Mouse (Mus musculus): Measurements from ENCODE around the gene Abl2. TPM values are rescaled to one million over a fixed set of nuclear protein-coding genes. Genes with fewer than 3 reads are reported as not detected.

The Abl2 gene
- polyA plus RNA-seq, 1 experiment, result 4.3 TPM

GRCm38 (mm10) chr1:156644061-156644460 is 85.5 kb downstream of the Abl2 start:
- Histone ChIP-seq H3K27ac (ENCODE audit: insufficient read depth, low read depth, low read length) (no peak overlapping the region), H3K4me1 (ENCODE audit: control insufficient read depth, insufficient read depth, insufficient read length, low read length) (no peaks in the 10 kb centered on the region), H3K4me3 (ENCODE audit: low read depth, low read length) (no peak overlapping the region), H3K36me3 (ENCODE audit: control insufficient read depth, insufficient read depth, low read length) (peaks cover 25% of the 10 kb centered on the region), H3K27me3 (ENCODE audit: control insufficient read depth, insufficient read depth, low read length) (no peaks in the 10 kb centered on the region)
- 90% methylated on average over 10 of the region's 10 CpGs for WGBS
- TF ChIP-seq POLR2A (IDR thresholded peaks at IDR 0.05; ENCODE audit: low read depth, low read length), result no peak
- TF ChIP-seq CTCF (IDR thresholded peaks at IDR 0.05; ENCODE audit: extremely low read depth, insufficient read length, insufficient replicate concordance, low read depth, low read length), result no peak

- H3K27me3 ChIP-seq (ENCODE audit: control insufficient read depth, insufficient read depth, low read length), result no peaks in the 10 kb centered on the region
- H3K27ac ChIP-seq (ENCODE audit: insufficient read depth, low read depth, low read length), result no peak overlapping the region
- H3K4me1 ChIP-seq (ENCODE audit: control insufficient read depth, insufficient read depth, insufficient read length, low read length), result no peaks in the 10 kb centered on the region
- peaks cover 25% of the 10 kb centered on the region for H3K36me3 ChIP-seq (ENCODE audit: control insufficient read depth, insufficient read depth, low read length)
- WGBS, result 81% methylated on average over 13 of the region's 13 CpGs
- H3K4me3 ChIP-seq (ENCODE audit: low read depth, low read length), result no peak overlapping the region
- TF ChIP-seq POLR2A (IDR thresholded peaks at IDR 0.05; ENCODE audit: low read depth, low read length) (no peak), CTCF (IDR thresholded peaks at IDR 0.05; ENCODE audit: extremely low read depth, insufficient read length, insufficient replicate concordance, low read depth, low read length) (no peak)
These were observed 86.4 kb downstream of the Abl2 start for GRCm38 (mm10) chr1:156644780-156645523.

GRCm38 (mm10) chr1:156645971-156646370 is 87.4 kb downstream of the Abl2 start:
- 87% methylated on average over 4 of the region's 4 CpGs for WGBS
- Histone ChIP-seq H3K36me3 (ENCODE audit: control insufficient read depth, insufficient read depth, low read length) (peaks cover 19% of the 10 kb centered on the region), H3K27ac (ENCODE audit: insufficient read depth, low read depth, low read length) (no peak overlapping the region), H3K27me3 (ENCODE audit: control insufficient read depth, insufficient read depth, low read length) (no peaks in the 10 kb centered on the region), H3K4me3 (ENCODE audit: low read depth, low read length) (no peak overlapping the region), H3K4me1 (ENCODE audit: control insufficient read depth, insufficient read depth, insufficient read length, low read length) (no peaks in the 10 kb centered on the region)
- TF ChIP-seq CTCF (IDR thresholded peaks at IDR 0.05; ENCODE audit: extremely low read depth, insufficient read length, insufficient replicate concordance, low read depth, low read length) (no peak), POLR2A (IDR thresholded peaks at IDR 0.05; ENCODE audit: low read depth, low read length) (no peak)

GRCm38 (mm10) chr1:156648705-156649104 is 90.1 kb downstream of the Abl2 start:
- no peaks in the 10 kb centered on the region; the same call in 1 of the 2 replicates for H3K4me1 ChIP-seq (ENCODE audit: control insufficient read depth, insufficient read depth, insufficient read length, low read length)
- peaks cover 6% of the 10 kb centered on the region for H3K36me3 ChIP-seq (ENCODE audit: control insufficient read depth, insufficient read depth, low read length)
- H3K4me3 ChIP-seq (ENCODE audit: low read depth, low read length), result no peak overlapping the region
- no peak for TF ChIP-seq POLR2A (IDR thresholded peaks at IDR 0.05; ENCODE audit: low read depth, low read length)
- TF ChIP-seq CTCF (IDR thresholded peaks at IDR 0.05; ENCODE audit: extremely low read depth, insufficient read length, insufficient replicate concordance, low read depth, low read length), result no peak
- H3K27ac ChIP-seq (ENCODE audit: insufficient read depth, low read depth, low read length), result no peak overlapping the region
- 65% methylated on average over 2 of the region's 2 CpGs for WGBS
- no peaks in the 10 kb centered on the region for H3K27me3 ChIP-seq (ENCODE audit: control insufficient read depth, insufficient read depth, low read length)

- TF ChIP-seq CTCF (IDR thresholded peaks at IDR 0.05; ENCODE audit: extremely low read depth, insufficient read length, insufficient replicate concordance, low read depth, low read length) (no peak), POLR2A (IDR thresholded peaks at IDR 0.05; ENCODE audit: low read depth, low read length) (no peak)
- no peak overlapping the region for H3K4me3 ChIP-seq (ENCODE audit: low read depth, low read length)
- peaks cover 11% of the 10 kb centered on the region for H3K36me3 ChIP-seq (ENCODE audit: control insufficient read depth, insufficient read depth, low read length)
- 85% methylated on average over 9 of the region's 9 CpGs for WGBS
- no peaks in the 10 kb centered on the region for H3K27me3 ChIP-seq (ENCODE audit: control insufficient read depth, insufficient read depth, low read length)
- no peak overlapping the region for H3K27ac ChIP-seq (ENCODE audit: insufficient read depth, low read depth, low read length)
- H3K4me1 ChIP-seq (ENCODE audit: control insufficient read depth, insufficient read depth, insufficient read length, low read length), result no peaks in the 10 kb centered on the region; the same call in 1 of the 2 replicates
These were observed 92.0 kb downstream of the Abl2 start for GRCm38 (mm10) chr1:156650631-156651030.

GRCm38 (mm10) chr1:156652189-156652822 is 93.7 kb downstream of the Abl2 start:
- Histone ChIP-seq H3K4me3 (ENCODE audit: low read depth, low read length) (no peak overlapping the region), H3K27me3 (ENCODE audit: control insufficient read depth, insufficient read depth, low read length) (no peaks in the 10 kb centered on the region), H3K4me1 (ENCODE audit: control insufficient read depth, insufficient read depth, insufficient read length, low read length) (peaks cover 7% of the 10 kb centered on the region; the same call in 1 of the 2 replicates), H3K27ac (ENCODE audit: insufficient read depth, low read depth, low read length) (no peak overlapping the region), H3K36me3 (ENCODE audit: control insufficient read depth, insufficient read depth, low read length) (peaks cover 11% of the 10 kb centered on the region)
- 61% methylated on average over 6 of the region's 6 CpGs for WGBS
- TF ChIP-seq POLR2A (IDR thresholded peaks at IDR 0.05; ENCODE audit: low read depth, low read length) (no peak), CTCF (IDR thresholded peaks at IDR 0.05; ENCODE audit: extremely low read depth, insufficient read length, insufficient replicate concordance, low read depth, low read length) (no peak)

Data from small intestine, adult 2 months (tissue).